Mouse (Mus musculus) heart, adult 2 months (tissue): Measurements from ENCODE around the gene Mtmr4.

Source experiments
- CTCF ChIP-seq: fragments of 200-600 bp; IDR thresholded peaks from 2 replicates; pipeline ENCODE4 v1.8.1; 2022; ENCODE audit warnings: antibody characterized with exemption, mild to moderate bottlenecking, moderate library complexity
- EP300 ChIP-seq: fragments of 200-500 bp; IDR thresholded peaks from 2 replicates; pipeline ENCODE4 v1.6.1; 2011; ENCODE audit warnings: low read depth, low read length, control low read depth; ENCODE audit not compliant: insufficient read depth

GRCm38 (mm10) chr11:87553342-87553741, 38.6 kb upstream of the Mtmr4 start:
- TF ChIP-seq CTCF (no peak), EP300 (no peak)
